Mouse (Mus musculus) lung, embryonic 16.5 days (tissue): ENCODE results near the gene Parp4. TPM values are rescaled to one million over a fixed set of nuclear protein-coding genes. Genes with fewer than 3 reads are reported as not detected.

ENCODE experiments used
- ATAC-seq: fragments of 200-750 bp; cut with Nextera tagmentation; 2 replicates; pipeline ENCODE4 v1.8.0; 2017; ENCODE audit warnings: low read depth, mild to moderate bottlenecking, moderate library complexity
- H3K27ac ChIP-seq: fragments of 300-500 bp; sonication (generic); 2 replicates; pipeline ENCODE4 v1.5.1; 2014; ENCODE audit warnings: mild to moderate bottlenecking, control low read depth, low read length
- H3K27me3 ChIP-seq: fragments of 300-500 bp; sonication (generic); 2 replicates; pipeline ENCODE4 v1.6.1; 2014; ENCODE audit warnings: low read depth, low read length, mixed read lengths; ENCODE audit not compliant: control insufficient read depth, insufficient read depth
- H3K36me3 ChIP-seq: fragments of 300-500 bp; sonication (generic); 2 replicates; pipeline ENCODE4 v1.6.1; 2014; ENCODE audit warnings: low read length; ENCODE audit not compliant: control insufficient read depth, insufficient read depth
- H3K4me1 ChIP-seq: fragments of 300-500 bp; sonication (generic); replicated peaks from 2 replicates; pipeline ENCODE4 v1.6.1; 2014; ENCODE audit warnings: low read length, mixed read lengths; ENCODE audit not compliant: control insufficient read depth, insufficient read depth
- H3K4me2 ChIP-seq: fragments of 300-500 bp; sonication (generic); 2 replicates; pipeline ENCODE4 v1.6.1; 2014; ENCODE audit warnings: low read depth, low read length, control low read depth
- H3K4me3 ChIP-seq: fragments of 300-500 bp; sonication (generic); 2 replicates; pipeline ENCODE4 v1.5.1; 2014; ENCODE audit warnings: mild to moderate bottlenecking, low read length, control low read depth
- H3K9ac ChIP-seq: fragments of 300-500 bp; sonication (generic); 2 replicates; pipeline ENCODE4 v1.6.1; 2014; ENCODE audit warnings: low read length, control low read depth
- H3K9me3 ChIP-seq: fragments of 300-500 bp; sonication (generic); 2 replicates; pipeline ENCODE4 v1.6.1; 2016; ENCODE audit warnings: low read length; ENCODE audit not compliant: control insufficient read depth
- WGBS: fragments of 180-500 bp; shearing (Covaris S2); extraction: QIAGEN DNeasy Blood & Tissue Kit; methylation state at CpG from one replicate; pipeline ENCODE4 v1.1.7; 2014; 5-methylcytosine and 5-hydroxymethylcytosine counted together
- polyA plus RNA-seq: library from polyadenylated mRNA; unstranded; fragments of >200 nt; fragmentation: Nextera tagmentation; extraction: Ambion mirVana; gene quantifications from 2 replicates; pipeline ENCODE4 v1.2.1, GENCODE M21; 2015

Gene Parp4
- polyA plus RNA-seq, 1 experiment from 2014 or later = 7.7 TPM

DNA sequence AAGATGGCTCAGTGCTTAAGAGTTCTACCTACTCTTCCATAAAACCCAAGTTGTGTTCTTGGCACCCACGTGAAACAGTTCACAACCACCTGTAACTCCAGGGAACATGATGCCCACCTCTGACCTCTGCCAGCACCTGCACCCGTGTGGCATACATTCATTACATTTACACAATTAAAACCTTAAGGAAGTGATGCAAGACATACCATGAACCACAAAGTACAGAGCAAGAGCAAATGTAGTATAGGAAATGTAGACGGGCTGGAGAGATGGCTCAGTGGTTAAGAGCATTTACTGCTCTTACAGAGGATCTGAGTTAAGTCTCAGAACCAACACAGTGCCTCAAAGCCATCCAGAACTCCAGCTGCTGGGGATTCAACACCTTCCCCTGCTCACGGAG lies 6.4 kb upstream of the Parp4 start:
- no peak overlapping the region for H3K9ac ChIP-seq
- H3K4me2 ChIP-seq = no peak overlapping the region
- peaks cover 8% of the 10 kb centered on the region for H3K4me1 ChIP-seq
- H3K36me3 ChIP-seq = no peaks in the 10 kb centered on the region
- no peak overlapping the region for H3K27ac ChIP-seq
- WGBS = 80% methylated on average over 4 of the region's 4 CpGs
- no peaks in the 10 kb centered on the region for H3K9me3 ChIP-seq
- no peak for ATAC-seq
- H3K4me3 ChIP-seq = no peak overlapping the region
- no peaks in the 10 kb centered on the region for H3K27me3 ChIP-seq

DNA sequence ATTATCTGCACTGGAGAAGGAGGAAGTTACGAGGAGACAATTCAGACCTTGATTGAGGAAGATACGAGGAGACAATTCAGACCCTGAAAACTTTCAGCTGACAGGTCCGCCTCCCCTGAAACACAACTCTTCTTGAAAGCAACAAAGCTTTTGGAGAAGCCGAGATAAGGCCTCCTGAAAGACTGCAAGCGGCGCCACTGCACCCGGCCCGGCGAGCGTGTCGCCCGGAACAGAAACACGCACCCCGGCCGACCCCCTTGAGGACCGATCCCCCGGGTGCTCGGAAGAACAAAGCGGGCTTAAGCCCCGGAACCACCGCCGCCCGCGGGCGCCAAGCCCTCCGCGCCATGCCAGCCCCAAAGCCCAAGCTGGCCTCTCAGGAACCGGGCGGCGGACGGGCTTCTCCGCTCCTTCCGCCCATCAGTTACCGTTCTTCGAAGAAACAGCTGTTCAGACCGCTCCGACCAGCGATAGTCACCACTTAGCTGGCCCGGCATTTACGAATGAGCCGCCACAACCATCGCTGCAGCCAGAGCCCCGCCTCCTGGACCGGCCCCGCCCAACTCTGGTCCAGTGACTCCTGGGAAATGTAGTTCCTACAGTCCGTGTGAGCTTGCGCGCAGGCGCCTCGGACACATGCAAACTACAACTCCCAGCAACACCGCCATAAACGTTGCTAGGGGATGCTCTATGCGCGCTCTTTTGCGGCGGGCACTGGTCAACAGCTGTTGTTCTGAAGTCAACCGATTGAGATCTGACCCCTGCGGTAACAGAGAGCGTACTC lies 3.9 kb upstream of the Parp4 start:
- H3K4me1 ChIP-seq = peaks cover 11% of the 10 kb centered on the region
- under 1% methylated on average over 59 of the region's 59 CpGs for WGBS
- H3K9me3 ChIP-seq = no peaks in the 10 kb centered on the region
- H3K4me2 ChIP-seq = peak overlapping the region; percentile 64
- peak overlapping the region; percentile 76 for H3K4me3 ChIP-seq
- H3K36me3 ChIP-seq = no peaks in the 10 kb centered on the region
- H3K9ac ChIP-seq = peak overlapping the region; percentile 72
- no peaks in the 10 kb centered on the region for H3K27me3 ChIP-seq
- peak overlapping the region; percentile 74 for H3K27ac ChIP-seq
- ATAC-seq = peak; percentile 99

- Histone ChIP-seq H3K27me3 (no peaks in the 10 kb centered on the region), H3K36me3 (no peaks in the 10 kb centered on the region), H3K9me3 (no peaks in the 10 kb centered on the region), H3K4me2 (peak overlapping the region; percentile 61; the same call in 1 of the 2 replicates), H3K9ac (no peak overlapping the region; the same call in 1 of the 2 replicates), H3K27ac (no peak overlapping the region), H3K4me3 (0 out of 2 replicates have a peak overlapping the region, but pooled peaks have one; percentile 76), H3K4me1 (peaks cover 11% of the 10 kb centered on the region)
- WGBS = 73% methylated on average over 2 of the region's 2 CpGs
- ATAC-seq = no peak
Measured at GRCm38 (mm10) chr14:56572546-56572945, 2.9 kb upstream of the Parp4 start.

DNA sequence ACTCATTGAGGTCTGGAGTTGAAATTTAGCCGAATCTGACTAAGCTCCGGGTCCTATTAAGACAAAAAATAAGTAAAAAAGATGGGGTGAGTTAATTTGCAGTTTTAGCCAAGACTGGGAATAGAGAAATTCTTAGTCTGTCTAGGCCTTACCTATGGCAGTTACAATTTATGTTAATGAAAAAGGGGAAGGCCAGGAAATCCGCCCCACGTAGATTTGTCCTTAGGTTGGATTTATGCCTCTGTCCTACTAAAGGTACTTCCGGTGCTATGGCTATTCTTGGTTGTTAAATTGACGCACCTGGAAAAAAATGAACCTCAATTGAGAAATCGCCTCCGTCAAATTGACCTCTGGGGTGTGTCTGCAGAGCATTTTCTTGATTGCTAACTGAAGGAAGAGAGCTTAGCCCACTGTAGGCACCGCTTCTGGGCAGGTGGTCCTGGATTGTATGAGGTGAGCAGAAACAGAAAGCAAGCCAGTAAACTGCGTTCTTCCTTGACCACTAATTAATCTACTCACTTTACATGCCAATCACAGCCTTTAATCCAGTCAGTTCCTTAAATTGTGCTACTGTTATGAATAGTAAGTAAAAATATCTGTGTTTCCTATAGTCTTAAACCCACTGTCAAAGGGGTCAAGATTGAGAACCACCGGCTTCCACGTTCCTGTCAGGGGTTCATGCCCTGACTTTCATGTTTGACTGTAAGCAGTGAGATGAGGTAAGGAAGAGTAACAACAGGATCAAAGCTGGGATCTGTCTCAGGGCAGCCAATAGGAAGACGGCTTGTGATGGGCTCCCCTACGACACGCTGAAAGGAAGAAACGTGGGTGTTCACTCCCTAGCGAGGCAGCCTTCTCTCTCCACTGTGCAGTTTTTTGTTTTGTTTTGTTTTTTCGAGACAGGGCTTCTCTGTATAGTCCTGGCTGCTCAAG lies 816 bp downstream of the Parp4 start:
- Histone ChIP-seq H3K9ac (peak overlapping the region; percentile 81), H3K9me3 (no peaks in the 10 kb centered on the region), H3K4me1 (peaks cover 5% of the 10 kb centered on the region; the same call in 1 of the 2 replicates), H3K27ac (0 out of 2 replicates have a peak overlapping the region, but pooled peaks have one; percentile 47), H3K27me3 (no peaks in the 10 kb centered on the region), H3K36me3 (no peaks in the 10 kb centered on the region), H3K4me2 (peak overlapping the region; percentile 70), H3K4me3 (peak overlapping the region; percentile 78)
- 74% methylated on average over 18 of the region's 18 CpGs for WGBS
- ATAC-seq = no peak

GRCm38 (mm10) chr14:56579011-56579410 lies 3.6 kb downstream of the Parp4 start:
- WGBS = 43% methylated on average over 8 of the region's 8 CpGs
- Histone ChIP-seq H3K4me2 (no peak overlapping the region), H3K27me3 (no peaks in the 10 kb centered on the region), H3K9ac (no peak overlapping the region), H3K27ac (no peak overlapping the region), H3K4me1 (peaks cover 2% of the 10 kb centered on the region; the same call in 1 of the 2 replicates), H3K36me3 (no peaks in the 10 kb centered on the region), H3K9me3 (no peaks in the 10 kb centered on the region), H3K4me3 (no peak overlapping the region)
- ATAC-seq = no peak

DNA sequence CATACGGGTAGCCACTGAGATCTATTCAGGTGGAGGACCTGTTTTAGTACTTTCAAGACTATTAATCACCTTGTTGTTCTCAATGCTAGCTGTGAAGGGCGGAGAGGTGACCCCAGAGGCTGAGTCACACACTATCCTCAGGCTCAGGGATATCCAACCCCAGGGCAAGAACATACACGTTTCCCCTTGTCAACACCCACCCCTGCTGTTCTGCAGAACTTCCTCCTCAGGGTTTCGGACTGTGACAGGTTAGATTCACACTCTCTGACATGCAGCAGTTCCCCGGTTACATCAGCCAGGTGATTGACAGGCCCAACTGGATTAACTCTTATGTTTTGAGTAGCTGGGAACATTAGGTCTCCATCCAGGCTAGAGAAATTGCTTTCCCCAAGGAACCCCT lies 5.7 kb downstream of the Parp4 start:
- Histone ChIP-seq H3K4me3 (no peak overlapping the region), H3K9ac (no peak overlapping the region), H3K27ac (no peak overlapping the region), H3K36me3 (no peaks in the 10 kb centered on the region), H3K9me3 (no peaks in the 10 kb centered on the region), H3K27me3 (no peaks in the 10 kb centered on the region), H3K4me2 (no peak overlapping the region), H3K4me1 (no peaks in the 10 kb centered on the region)
- 48% methylated on average over 5 of the region's 5 CpGs for WGBS
- ATAC-seq = no peak

- no peak for ATAC-seq
- Histone ChIP-seq H3K27me3 (no peaks in the 10 kb centered on the region), H3K36me3 (no peaks in the 10 kb centered on the region), H3K9me3 (no peaks in the 10 kb centered on the region), H3K4me1 (no peaks in the 10 kb centered on the region), H3K4me2 (no peak overlapping the region), H3K4me3 (no peak overlapping the region), H3K9ac (no peak overlapping the region), H3K27ac (no peak overlapping the region)
- WGBS = 75% methylated on average over 6 of the region's 6 CpGs
Measured at GRCm38 (mm10) chr14:56582294-56582693, 6.9 kb downstream of the Parp4 start.

GRCm38 (mm10) chr14:56592191-56592590 lies 16.8 kb downstream of the Parp4 start:
- Histone ChIP-seq H3K36me3 (0 out of 2 replicates have a peak, but pooled peaks cover 2% of the 10 kb centered on the region), H3K9me3 (no peaks in the 10 kb centered on the region), H3K27ac (no peak overlapping the region), H3K9ac (no peak overlapping the region), H3K27me3 (no peaks in the 10 kb centered on the region), H3K4me1 (no peaks in the 10 kb centered on the region), H3K4me2 (no peak overlapping the region), H3K4me3 (no peak overlapping the region)
- WGBS = 86% methylated on average over 9 of the region's 9 CpGs
- no peak for ATAC-seq

DNA sequence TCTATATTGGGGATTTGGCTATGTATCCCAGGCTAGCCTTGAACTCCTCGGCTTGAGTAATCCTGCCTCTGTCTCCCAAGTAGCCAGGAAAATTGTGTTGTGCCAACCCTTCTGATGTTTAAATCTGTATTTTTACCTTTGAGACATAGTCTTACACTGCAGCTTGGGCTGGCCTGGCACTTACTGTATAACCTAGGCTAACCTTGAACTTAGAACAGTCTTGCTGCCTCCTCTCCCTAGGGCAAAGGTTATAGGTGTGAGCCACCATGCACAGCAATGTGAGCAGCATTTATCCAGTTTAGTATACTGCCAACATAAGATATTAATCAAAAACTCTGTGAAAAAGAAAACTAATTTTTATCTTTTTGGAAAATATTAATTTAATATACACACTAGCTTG lies 19.4 kb downstream of the Parp4 start:
- Histone ChIP-seq H3K4me1 (no peaks in the 10 kb centered on the region), H3K27ac (no peak overlapping the region), H3K4me2 (no peak overlapping the region), H3K9ac (no peak overlapping the region), H3K9me3 (no peaks in the 10 kb centered on the region), H3K36me3 (peaks cover 10% of the 10 kb centered on the region; the same call in 1 of the 2 replicates), H3K27me3 (no peaks in the 10 kb centered on the region), H3K4me3 (no peak overlapping the region)
- 88% methylated on average over 1 of the region's 1 CpGs for WGBS
- no peak for ATAC-seq
